Mouse (Mus musculus): Measurements from ENCODE around the gene Tyw1.

DNA sequence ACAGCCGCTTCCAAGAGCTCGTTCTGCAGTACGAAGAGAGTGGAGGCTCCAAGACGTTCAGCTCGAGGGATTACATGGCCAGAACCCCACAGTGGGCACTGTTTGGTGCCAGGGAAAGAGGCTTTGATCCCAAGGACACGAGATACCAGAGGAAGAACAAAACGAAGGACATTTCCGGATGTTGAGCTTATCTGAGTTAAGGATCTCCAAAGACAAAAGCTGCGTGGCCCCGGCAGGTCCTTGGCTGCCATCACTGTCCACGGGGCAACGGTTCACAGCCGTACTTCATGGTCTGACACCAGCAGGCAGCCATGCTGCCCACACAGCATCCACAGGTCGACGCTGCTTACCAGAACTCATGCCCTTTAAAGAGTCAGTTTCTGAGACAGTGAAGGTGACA lies 85.2 kb downstream of the Tyw1 start:
- TF ChIP-seq GATA1 (IDR thresholded peaks at IDR 0.05; ENCODE audit: borderline replicate concordance, low read length) (no peak), FLI1 (IDR thresholded peaks at IDR 0.05; ENCODE audit: low read length) (no peak)
